Mouse (Mus musculus): ENCODE results near the gene Tspan13.

The Tspan13 gene

GRCm38 (mm10) chr12:35977633-35978246 lies 64.6 kb downstream of the Tspan13 start:
- WGBS: 54% methylated on average over 6 of the region's 6 CpGs

- 88% methylated on average over 3 of the region's 3 CpGs for WGBS
Measured at GRCm38 (mm10) chr12:35975898-35976297, 66.4 kb downstream of the Tspan13 start.

- WGBS: 61% methylated on average over 7 of the region's 7 CpGs
Measured at GRCm38 (mm10) chr12:35966768-35967141, 75.5 kb downstream of the Tspan13 start.

GRCm38 (mm10) chr12:35966098-35966767 lies 76.1 kb downstream of the Tspan13 start:
- WGBS: 71% methylated on average over 7 of the region's 7 CpGs

Data from cerebral cortex, adult 2 months (tissue).